Mouse (Mus musculus): ENCODE results near the gene Ftsj3. TPM values are rescaled to one million over a fixed set of nuclear protein-coding genes. Genes with fewer than 3 reads are reported as not detected.

The Ftsj3 gene
- polyA plus RNA-seq, 1 experiment from 2014 or later = 65.1 TPM

- no peaks in the 10 kb centered on the region for H3K36me3 ChIP-seq (ENCODE audit: control insufficient read depth, insufficient read depth, low read length)
- no peak for ATAC-seq (replicated peaks; ENCODE audit: low FRiP score, low TSS enrichment, low read depth)
- no peaks in the 10 kb centered on the region for H3K9me3 ChIP-seq (ENCODE audit: control insufficient read depth, low read length)
- no peak overlapping the region for H3K27ac ChIP-seq (ENCODE audit: low read depth)
- H3K4me2 ChIP-seq (ENCODE audit: low read length) = no peak overlapping the region
- DNase-seq (ENCODE audit: low spot score) = no peak
- no peaks in the 10 kb centered on the region for H3K27me3 ChIP-seq (replicated peaks; ENCODE audit: control insufficient read depth, insufficient read depth, low read length)
- H3K9ac ChIP-seq (ENCODE audit: low read length) = no peak overlapping the region
- 89% methylated on average over 7 of the region's 7 CpGs for WGBS
- no peak overlapping the region for H3K4me3 ChIP-seq (ENCODE audit: low read depth, low read length)
- no peaks in the 10 kb centered on the region for H3K4me1 ChIP-seq (replicated peaks; ENCODE audit: control insufficient read depth, insufficient read depth, low read length)
Measured at GRCm38 (mm10) chr11:106286206-106286605, 30.3 kb upstream of the Ftsj3 start.

GRCm38 (mm10) chr11:106284126-106284525, 28.2 kb upstream of the Ftsj3 start:
- Histone ChIP-seq H3K4me2 (ENCODE audit: low read length) (no peak overlapping the region), H3K4me1 (replicated peaks; ENCODE audit: control insufficient read depth, insufficient read depth, low read length) (no peaks in the 10 kb centered on the region), H3K27ac (ENCODE audit: low read depth) (no peak overlapping the region), H3K9me3 (ENCODE audit: control insufficient read depth, low read length) (no peaks in the 10 kb centered on the region), H3K36me3 (ENCODE audit: control insufficient read depth, insufficient read depth, low read length) (no peaks in the 10 kb centered on the region), H3K9ac (ENCODE audit: low read length) (no peak overlapping the region), H3K4me3 (ENCODE audit: low read depth, low read length) (no peak overlapping the region), H3K27me3 (replicated peaks; ENCODE audit: control insufficient read depth, insufficient read depth, low read length) (no peaks in the 10 kb centered on the region)
- DNase-seq (ENCODE audit: low spot score) (no peak), ATAC-seq (replicated peaks; ENCODE audit: low FRiP score, low TSS enrichment, low read depth) (no peak)
- WGBS = 66% methylated on average over 8 of the region's 8 CpGs

GRCm38 (mm10) chr11:106283371-106283770, 27.5 kb upstream of the Ftsj3 start:
- no peaks in the 10 kb centered on the region for H3K27me3 ChIP-seq (replicated peaks; ENCODE audit: control insufficient read depth, insufficient read depth, low read length)
- whole genome bisulfite sequencing = 85% methylated on average over 4 of the region's 4 CpGs
- no peaks in the 10 kb centered on the region for H3K9me3 ChIP-seq (ENCODE audit: control insufficient read depth, low read length)
- no peak overlapping the region for H3K4me3 ChIP-seq (ENCODE audit: low read depth, low read length)
- H3K4me2 ChIP-seq (ENCODE audit: low read length) = no peak overlapping the region
- H3K4me1 ChIP-seq (replicated peaks; ENCODE audit: control insufficient read depth, insufficient read depth, low read length) = no peaks in the 10 kb centered on the region
- H3K27ac ChIP-seq (ENCODE audit: low read depth) = no peak overlapping the region
- H3K36me3 ChIP-seq (ENCODE audit: control insufficient read depth, insufficient read depth, low read length) = no peaks in the 10 kb centered on the region
- DNase-seq (ENCODE audit: low spot score) = no peak
- H3K9ac ChIP-seq (ENCODE audit: low read length) = no peak overlapping the region
- ATAC-seq (replicated peaks; ENCODE audit: low FRiP score, low TSS enrichment, low read depth) = no peak

- Histone ChIP-seq H3K4me2 (ENCODE audit: low read length) (no peak overlapping the region), H3K4me3 (ENCODE audit: low read depth, low read length) (no peak overlapping the region), H3K27me3 (replicated peaks; ENCODE audit: control insufficient read depth, insufficient read depth, low read length) (no peaks in the 10 kb centered on the region), H3K27ac (ENCODE audit: low read depth) (no peak overlapping the region), H3K9me3 (ENCODE audit: control insufficient read depth, low read length) (no peaks in the 10 kb centered on the region), H3K4me1 (replicated peaks; ENCODE audit: control insufficient read depth, insufficient read depth, low read length) (no peaks in the 10 kb centered on the region), H3K36me3 (ENCODE audit: control insufficient read depth, insufficient read depth, low read length) (no peaks in the 10 kb centered on the region), H3K9ac (ENCODE audit: low read length) (no peak overlapping the region)
- DNase-seq (ENCODE audit: low spot score) = no peak
- 77% methylated on average over 6 of the region's 6 CpGs for WGBS
- no peak for ATAC-seq (replicated peaks; ENCODE audit: low FRiP score, low TSS enrichment, low read depth)
Measured at GRCm38 (mm10) chr11:106282452-106282851, 26.6 kb upstream of the Ftsj3 start.

GRCm38 (mm10) chr11:106276454-106276853, 20.6 kb upstream of the Ftsj3 start, which contains the start of gene Tcam1:
Tcam1 (plus strand) TSS chr11:106276672.
- Histone ChIP-seq H3K27ac (ENCODE audit: low read depth) (no peak within 1 kb of the TSS), H3K4me1 (replicated peaks; ENCODE audit: control insufficient read depth, insufficient read depth, low read length) (peaks cover 25% of the 10 kb centered on the region), H3K36me3 (ENCODE audit: control insufficient read depth, insufficient read depth, low read length) (no peaks in the 10 kb centered on the region), H3K9ac (ENCODE audit: low read length) (no peak within 1 kb of the TSS), H3K27me3 (replicated peaks; ENCODE audit: control insufficient read depth, insufficient read depth, low read length) (no peaks in the 10 kb centered on the region), H3K4me3 (ENCODE audit: low read depth, low read length) (peak within 1 kb of the TSS; percentile 18; the same call in 1 of the 2 replicates), H3K9me3 (ENCODE audit: control insufficient read depth, low read length) (no peaks in the 10 kb centered on the region), H3K4me2 (ENCODE audit: low read length) (peak within 1 kb of the TSS; percentile 50)
- DNase-seq (ENCODE audit: low spot score) (peak; percentile 100), ATAC-seq (replicated peaks; ENCODE audit: low FRiP score, low TSS enrichment, low read depth) (no peak; the same call in 1 of the 2 replicates)
- WGBS = 8% methylated on average over 25 of the region's 25 CpGs

DNA sequence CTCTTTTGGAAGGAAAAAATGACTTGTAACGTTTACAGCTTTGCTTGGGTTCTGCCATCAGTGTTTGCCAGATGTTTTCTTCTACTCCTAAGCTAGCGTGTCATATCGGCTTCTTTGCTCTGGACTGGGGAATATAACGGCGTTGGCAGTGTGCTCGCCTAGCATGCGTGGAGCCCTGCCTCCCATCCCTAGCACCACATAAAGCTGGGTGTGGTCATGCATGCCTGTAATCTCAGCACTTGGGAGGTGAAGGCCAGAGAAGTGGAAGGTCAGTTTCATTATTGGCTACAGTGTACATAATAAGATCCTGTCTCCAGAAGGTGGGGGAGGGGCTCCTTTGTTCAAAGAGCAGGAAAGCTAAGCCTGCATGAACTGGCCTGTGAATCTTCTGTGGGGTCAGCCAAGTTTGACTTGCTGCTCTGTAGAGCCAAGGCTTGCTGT, 19.1 kb upstream of the Ftsj3 start:
- ATAC-seq (replicated peaks; ENCODE audit: low FRiP score, low TSS enrichment, low read depth) = no peak
- DNase-seq (ENCODE audit: low spot score) = no peak

DNA sequence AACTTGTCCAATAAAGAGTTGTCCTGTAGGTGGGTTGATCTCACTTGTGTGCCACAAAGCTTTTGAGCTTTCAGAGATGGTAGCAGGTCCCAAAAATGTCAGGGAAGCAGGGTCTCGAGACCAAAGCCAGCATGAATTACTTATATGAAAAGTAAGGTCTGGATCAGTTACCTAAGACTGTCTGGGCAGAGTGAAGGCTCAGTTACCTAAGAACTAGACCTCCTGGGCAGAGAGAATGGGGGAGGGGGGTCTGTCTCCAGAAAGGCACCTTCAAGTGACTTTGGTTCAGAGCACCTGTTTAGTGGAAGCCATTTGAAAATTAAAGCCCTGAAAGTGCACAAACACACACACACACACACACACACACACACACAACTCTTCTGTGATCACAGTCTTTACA, 18.5 kb upstream of the Ftsj3 start:
- Histone ChIP-seq H3K9me3 (ENCODE audit: control insufficient read depth, low read length) (no peaks in the 10 kb centered on the region), H3K4me2 (ENCODE audit: low read length) (no peak overlapping the region), H3K4me3 (ENCODE audit: low read depth, low read length) (no peak overlapping the region), H3K27ac (ENCODE audit: low read depth) (peak overlapping the region; percentile 11; the same call in 1 of the 2 replicates), H3K9ac (ENCODE audit: low read length) (no peak overlapping the region), H3K36me3 (ENCODE audit: control insufficient read depth, insufficient read depth, low read length) (no peaks in the 10 kb centered on the region), H3K4me1 (replicated peaks; ENCODE audit: control insufficient read depth, insufficient read depth, low read length) (peaks cover 37% of the 10 kb centered on the region), H3K27me3 (replicated peaks; ENCODE audit: control insufficient read depth, insufficient read depth, low read length) (no peaks in the 10 kb centered on the region)
- WGBS = 82% methylated on average over 1 of the region's 1 CpGs
- DNase-seq (ENCODE audit: low spot score) = no peak
- no peak for ATAC-seq (replicated peaks; ENCODE audit: low FRiP score, low TSS enrichment, low read depth)

More for the DNA sequence above, 19.1 kb upstream of the Ftsj3 start:
- no peak overlapping the region for H3K4me3 ChIP-seq (ENCODE audit: low read depth, low read length)
- peaks cover 33% of the 10 kb centered on the region for H3K4me1 ChIP-seq (replicated peaks; ENCODE audit: control insufficient read depth, insufficient read depth, low read length)
- H3K27ac ChIP-seq (ENCODE audit: low read depth) = peak overlapping the region; percentile 11; the same call in 1 of the 2 replicates
- no peaks in the 10 kb centered on the region for H3K27me3 ChIP-seq (replicated peaks; ENCODE audit: control insufficient read depth, insufficient read depth, low read length)
- no peak overlapping the region for H3K9ac ChIP-seq (ENCODE audit: low read length)
- no peaks in the 10 kb centered on the region for H3K9me3 ChIP-seq (ENCODE audit: control insufficient read depth, low read length)
- 53% methylated on average over 7 of the region's 7 CpGs for WGBS
- H3K4me2 ChIP-seq (ENCODE audit: low read length) = no peak overlapping the region
- no peaks in the 10 kb centered on the region for H3K36me3 ChIP-seq (ENCODE audit: control insufficient read depth, insufficient read depth, low read length)

DNA sequence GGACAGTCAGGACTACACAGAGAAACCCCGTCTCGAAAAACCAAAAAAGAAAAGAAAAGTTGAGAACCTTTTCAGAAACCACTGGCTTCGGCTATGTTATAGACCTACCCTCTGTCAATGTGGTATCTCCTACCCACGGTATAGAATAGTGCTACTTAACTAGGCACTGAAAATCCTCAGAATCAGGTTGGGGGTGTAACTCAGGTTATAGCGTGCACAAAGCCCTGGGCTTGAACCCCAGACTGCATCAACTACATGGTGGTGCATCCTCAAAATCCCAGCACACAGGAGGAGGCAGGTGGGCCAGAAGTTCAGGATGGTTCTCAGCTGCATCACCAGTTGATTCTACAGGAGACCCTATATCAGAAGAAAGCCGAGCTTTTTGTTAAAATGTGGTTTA, 17.9 kb upstream of the Ftsj3 start:
- no peak overlapping the region; the same call in 1 of the 2 replicates for H3K9ac ChIP-seq (ENCODE audit: low read length)

DNA sequence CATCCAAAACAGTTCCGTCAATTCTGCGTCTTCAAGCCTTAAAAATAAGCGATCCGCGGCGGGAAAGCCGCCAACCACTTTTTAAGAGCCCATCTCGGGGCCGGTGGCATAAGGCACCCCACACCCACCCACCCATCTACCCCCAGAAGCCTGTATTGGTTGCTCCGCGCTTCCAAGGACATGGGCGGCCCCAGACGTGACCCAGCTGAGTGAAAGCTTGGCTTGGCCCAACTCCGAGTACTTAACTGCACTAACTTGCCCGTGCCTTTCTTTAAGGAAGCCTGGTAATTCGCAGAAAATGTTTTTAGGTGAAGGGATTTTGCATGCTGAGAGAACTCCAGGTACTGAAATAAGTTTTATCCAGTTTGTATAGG, 17.4 kb upstream of the Ftsj3 start:
- H3K4me1 ChIP-seq (replicated peaks; ENCODE audit: control insufficient read depth, insufficient read depth, low read length) = peaks cover 48% of the 10 kb centered on the region
- peak overlapping the region; percentile 80 for H3K27ac ChIP-seq (ENCODE audit: low read depth)
- H3K9ac ChIP-seq (ENCODE audit: low read length) = peak overlapping the region; percentile 48
- no peak for DNase-seq (ENCODE audit: low spot score)
- H3K27me3 ChIP-seq (replicated peaks; ENCODE audit: control insufficient read depth, insufficient read depth, low read length) = no peaks in the 10 kb centered on the region
- peak overlapping the region; percentile 83 for H3K4me3 ChIP-seq (ENCODE audit: low read depth, low read length)
- no peaks in the 10 kb centered on the region for H3K36me3 ChIP-seq (ENCODE audit: control insufficient read depth, insufficient read depth, low read length)
- ATAC-seq (replicated peaks; ENCODE audit: low FRiP score, low TSS enrichment, low read depth) = peak; percentile 14
- peak overlapping the region; percentile 62 for H3K4me2 ChIP-seq (ENCODE audit: low read length)
- H3K9me3 ChIP-seq (ENCODE audit: control insufficient read depth, low read length) = no peaks in the 10 kb centered on the region
- 14% methylated on average over 16 of the region's 16 CpGs for WGBS

More for the DNA sequence above, 17.9 kb upstream of the Ftsj3 start:
- Histone ChIP-seq H3K36me3 (ENCODE audit: control insufficient read depth, insufficient read depth, low read length) (no peaks in the 10 kb centered on the region), H3K4me2 (ENCODE audit: low read length) (peak overlapping the region; percentile 62), H3K4me1 (replicated peaks; ENCODE audit: control insufficient read depth, insufficient read depth, low read length) (peaks cover 42% of the 10 kb centered on the region), H3K27ac (ENCODE audit: low read depth) (no peak overlapping the region), H3K4me3 (ENCODE audit: low read depth, low read length) (no peak overlapping the region), H3K9me3 (ENCODE audit: control insufficient read depth, low read length) (no peaks in the 10 kb centered on the region), H3K27me3 (replicated peaks; ENCODE audit: control insufficient read depth, insufficient read depth, low read length) (no peaks in the 10 kb centered on the region)
- 93% methylated on average over 6 of the region's 6 CpGs for WGBS
- ATAC-seq (replicated peaks; ENCODE audit: low FRiP score, low TSS enrichment, low read depth) = no peak
- DNase-seq (ENCODE audit: low spot score) = no peak
